Mouse (Mus musculus): ENCODE data around the gene Leng8.

GRCm38 (mm10) chr7:4165286-4165685 is 28.4 kb downstream of the Leng8 start:
- no peak for TF ChIP-seq POLR2A (IDR thresholded peaks at IDR 0.05; ENCODE audit: low read depth, low read length)
- TF ChIP-seq CTCF (IDR thresholded peaks at IDR 0.05; ENCODE audit: extremely low read depth, insufficient read length, insufficient replicate concordance, low read depth, low read length), result no peak
